Mouse (Mus musculus) ES-E14 (cell line): ENCODE measurements at regions not wholly inside any gene's neighbourhood (a gene's known extent, or its start where the extent isn't known, plus 50 kb on each side); places are given as distances from the start of the nearest gene placed in this dataset.

Source experiments
- ZC3H11A ChIP-seq: IDR thresholded peaks from 2 replicates; pipeline ENCODE4 v1.6.1; 2012; ENCODE audit warnings: low read depth, mild to moderate bottlenecking, inconsistent platforms, low read length, borderline replicate concordance
- ZNF384 ChIP-seq: IDR thresholded peaks from 2 replicates; pipeline ENCODE4 v1.6.1; 2012; ENCODE audit warnings: low read depth, low read length, inconsistent platforms

DNA sequence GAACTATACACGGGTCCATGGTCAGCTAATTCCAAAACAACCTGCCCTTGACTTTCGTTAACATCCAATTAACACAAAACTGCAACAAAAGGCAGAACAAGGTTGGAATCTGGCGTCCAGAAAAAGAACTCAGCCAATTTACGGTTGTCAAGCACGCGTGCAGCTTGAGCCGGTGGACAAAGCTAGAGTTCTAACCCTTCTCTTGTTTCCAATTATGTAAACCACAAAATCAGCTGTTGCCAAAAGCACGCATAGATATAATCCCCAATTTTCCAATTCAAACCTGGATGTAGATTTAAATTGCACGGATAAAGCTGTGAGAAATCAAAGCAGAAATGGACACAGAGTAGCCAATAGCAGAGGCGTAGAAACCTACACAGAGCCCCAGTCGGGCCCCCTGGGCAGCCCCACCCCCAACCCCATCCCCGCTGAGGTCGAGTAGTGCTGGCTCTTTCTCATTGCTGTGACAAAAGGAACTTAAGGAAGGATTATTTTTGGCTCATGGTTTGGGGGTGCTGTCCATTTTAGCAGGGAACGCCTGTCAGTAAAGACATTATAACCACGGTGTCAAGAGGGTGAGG lies 149.0 kb upstream of the Jarid2 start:
- no peak for TF ChIP-seq ZNF384
- no peak for TF ChIP-seq ZC3H11A
